Mouse (Mus musculus): ENCODE measurements at regions not wholly inside any gene's neighbourhood (a gene's known extent, or its start where the extent isn't known, plus 50 kb on each side); places are given as distances from the start of the nearest gene placed in this dataset.

DNA sequence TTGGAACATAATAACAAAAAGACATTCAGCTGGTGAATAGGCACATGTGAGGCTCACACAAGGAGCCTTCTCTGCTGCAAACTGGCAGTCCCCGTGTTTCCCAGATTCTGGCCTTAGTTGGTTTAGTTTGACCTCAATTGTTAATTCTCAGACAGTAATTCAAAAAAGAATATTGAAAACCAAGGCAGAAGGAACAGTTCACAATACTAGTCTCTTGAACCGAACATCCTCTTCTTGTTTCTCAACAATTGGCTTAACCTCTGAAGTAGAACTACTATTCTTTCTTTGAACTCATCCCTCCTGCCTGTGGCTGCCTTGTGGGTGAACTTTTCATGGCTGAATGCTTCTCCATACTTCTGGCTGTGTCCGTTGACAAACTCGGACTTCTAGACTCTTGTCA, 110.4 kb upstream of the Neil3 start:
- Histone ChIP-seq H3K9ac (replicated peaks; ENCODE audit: low read length) (no peak overlapping the region), H3K9me3 (ENCODE audit: low read length) (no peaks in the 10 kb centered on the region), H3K27me3 (ENCODE audit: insufficient read depth, low read length) (no peaks in the 10 kb centered on the region), H3K4me1 (ENCODE audit: insufficient read depth, low read length) (no peaks in the 10 kb centered on the region), H3K36me3 (ENCODE audit: insufficient read depth, low read length) (no peaks in the 10 kb centered on the region), H3K27ac (no peak overlapping the region), H3K4me3 (ENCODE audit: low read length) (no peak overlapping the region), H3K4me2 (ENCODE audit: low read depth, low read length) (no peak overlapping the region)
- no peak for DNase-seq (ENCODE audit: low spot score)
- no peak for TF ChIP-seq CTCF (IDR thresholded peaks at IDR 0.05; ENCODE audit: low read depth)
- WGBS = 14% methylated on average over 4 of the region's 4 CpGs
- no peak for ATAC-seq

DNA sequence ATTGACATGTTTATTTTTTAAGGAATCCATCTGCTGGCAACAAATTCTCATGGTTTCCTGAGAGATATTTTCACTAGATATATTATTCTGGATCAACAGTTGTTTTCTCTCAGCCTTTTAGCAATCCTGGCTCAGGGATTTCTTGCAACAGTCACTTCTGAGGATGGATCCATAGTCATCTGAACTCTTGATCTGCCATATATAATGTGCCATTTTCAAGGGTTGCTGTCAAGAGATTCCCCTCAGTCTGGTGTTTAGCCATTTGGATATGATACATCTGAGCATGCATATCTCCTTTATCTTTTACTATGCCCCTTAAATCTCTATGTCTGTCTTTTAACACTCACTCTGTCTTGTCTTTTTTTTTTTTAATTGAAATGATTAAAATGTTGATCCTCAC, 130.3 kb upstream of the Neil3 start:
- Histone ChIP-seq H3K36me3 (ENCODE audit: insufficient read depth, low read length) (no peaks in the 10 kb centered on the region), H3K27ac (no peak overlapping the region), H3K9me3 (ENCODE audit: low read length) (no peaks in the 10 kb centered on the region), H3K9ac (replicated peaks; ENCODE audit: low read length) (no peak overlapping the region), H3K4me1 (ENCODE audit: insufficient read depth, low read length) (no peaks in the 10 kb centered on the region), H3K27me3 (ENCODE audit: insufficient read depth, low read length) (no peaks in the 10 kb centered on the region), H3K4me2 (ENCODE audit: low read depth, low read length) (no peak overlapping the region), H3K4me3 (ENCODE audit: low read length) (no peak overlapping the region)
- DNase-seq (ENCODE audit: low spot score) (no peak), ATAC-seq (no peak)
- TF ChIP-seq CTCF (IDR thresholded peaks at IDR 0.05; ENCODE audit: low read depth) = no peak

DNA sequence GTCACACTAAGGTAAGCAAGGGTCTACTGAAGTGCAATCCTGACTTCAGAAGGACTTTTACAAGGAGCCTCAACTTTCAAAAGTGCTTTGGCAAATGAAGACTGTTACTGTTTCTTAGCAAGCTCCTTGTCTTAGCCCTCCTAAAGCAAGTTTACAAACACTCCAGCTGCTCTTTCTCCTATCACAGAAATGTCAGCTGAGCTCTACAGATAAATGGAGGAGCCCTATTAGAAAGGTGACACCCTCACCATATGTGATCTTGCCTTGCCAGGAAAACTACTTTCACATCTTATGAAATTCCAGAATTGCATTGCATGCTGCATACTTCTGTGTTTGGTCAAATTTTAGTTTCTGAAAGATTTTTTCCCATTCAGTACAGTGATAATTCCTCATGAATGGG, 136.6 kb upstream of the Neil3 start:
- Histone ChIP-seq H3K4me2 (ENCODE audit: low read depth, low read length) (no peak overlapping the region), H3K4me3 (ENCODE audit: low read length) (no peak overlapping the region), H3K9me3 (ENCODE audit: low read length) (no peaks in the 10 kb centered on the region), H3K36me3 (ENCODE audit: insufficient read depth, low read length) (no peaks in the 10 kb centered on the region), H3K4me1 (ENCODE audit: insufficient read depth, low read length) (no peaks in the 10 kb centered on the region), H3K9ac (replicated peaks; ENCODE audit: low read length) (no peak overlapping the region), H3K27ac (no peak overlapping the region), H3K27me3 (ENCODE audit: insufficient read depth, low read length) (no peaks in the 10 kb centered on the region)
- ATAC-seq (no peak), DNase-seq (ENCODE audit: low spot score) (no peak)
- TF ChIP-seq CTCF (IDR thresholded peaks at IDR 0.05; ENCODE audit: low read depth) = no peak

DNA sequence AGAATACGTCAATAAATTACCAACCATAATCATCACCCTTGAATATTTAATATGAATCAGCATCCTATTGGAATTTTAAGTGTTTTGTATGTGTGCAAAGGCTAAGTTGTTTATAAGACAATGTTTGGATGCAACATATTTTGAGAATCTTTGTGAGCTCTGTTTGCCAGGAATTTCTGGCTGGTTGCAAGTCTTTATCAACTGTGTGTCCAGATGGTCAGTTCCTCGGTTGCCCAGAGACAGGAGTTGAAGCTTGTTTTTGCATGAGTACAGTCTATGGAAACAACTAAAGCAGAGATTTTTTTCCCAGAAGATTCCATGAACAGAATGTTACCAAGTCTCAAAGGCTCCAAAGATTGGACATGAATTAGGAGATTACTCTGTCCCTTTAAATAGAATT, 142.0 kb upstream of the Neil3 start:
- Histone ChIP-seq H3K4me1 (ENCODE audit: insufficient read depth, low read length) (no peaks in the 10 kb centered on the region), H3K4me2 (ENCODE audit: low read depth, low read length) (no peak overlapping the region), H3K36me3 (ENCODE audit: insufficient read depth, low read length) (no peaks in the 10 kb centered on the region), H3K9me3 (ENCODE audit: low read length) (no peaks in the 10 kb centered on the region), H3K27me3 (ENCODE audit: insufficient read depth, low read length) (no peaks in the 10 kb centered on the region), H3K4me3 (ENCODE audit: low read length) (no peak overlapping the region), H3K27ac (no peak overlapping the region), H3K9ac (replicated peaks; ENCODE audit: low read length) (no peak overlapping the region)
- DNase-seq (ENCODE audit: low spot score) (peak; percentile 44), ATAC-seq (no peak)
- no peak for TF ChIP-seq CTCF (IDR thresholded peaks at IDR 0.05; ENCODE audit: low read depth)
- 69% methylated on average over 2 of the region's 2 CpGs for WGBS

DNA sequence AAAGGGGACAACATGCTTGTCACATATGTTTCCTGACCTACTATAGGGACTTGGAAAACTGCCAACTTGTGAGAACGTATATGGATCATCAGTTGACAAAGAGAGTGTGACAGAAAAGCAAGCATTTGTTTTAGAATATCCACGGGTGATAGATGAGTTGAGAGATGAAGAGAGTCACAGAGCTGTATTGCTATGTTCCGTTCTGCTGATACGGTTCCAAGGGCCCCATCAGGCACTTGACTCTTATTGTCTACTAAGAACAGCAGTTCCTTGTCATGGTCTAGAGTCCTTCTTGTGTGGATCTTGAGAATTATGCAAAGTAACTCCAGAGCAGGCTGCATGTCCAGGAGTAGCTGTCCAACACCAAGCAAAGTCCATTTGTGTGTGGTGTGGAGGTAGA, 143.0 kb upstream of the Neil3 start:
- Histone ChIP-seq H3K27me3 (ENCODE audit: insufficient read depth, low read length) (no peaks in the 10 kb centered on the region), H3K4me3 (ENCODE audit: low read length) (no peak overlapping the region), H3K27ac (no peak overlapping the region), H3K9ac (replicated peaks; ENCODE audit: low read length) (no peak overlapping the region), H3K9me3 (ENCODE audit: low read length) (no peaks in the 10 kb centered on the region), H3K4me2 (ENCODE audit: low read depth, low read length) (no peak overlapping the region), H3K36me3 (ENCODE audit: insufficient read depth, low read length) (no peaks in the 10 kb centered on the region), H3K4me1 (ENCODE audit: insufficient read depth, low read length) (no peaks in the 10 kb centered on the region)
- DNase-seq (ENCODE audit: low spot score) (peak; percentile 42), ATAC-seq (no peak)
- WGBS = 64% methylated on average over 4 of the region's 4 CpGs
- no peak for TF ChIP-seq CTCF (IDR thresholded peaks at IDR 0.05; ENCODE audit: low read depth)

DNA sequence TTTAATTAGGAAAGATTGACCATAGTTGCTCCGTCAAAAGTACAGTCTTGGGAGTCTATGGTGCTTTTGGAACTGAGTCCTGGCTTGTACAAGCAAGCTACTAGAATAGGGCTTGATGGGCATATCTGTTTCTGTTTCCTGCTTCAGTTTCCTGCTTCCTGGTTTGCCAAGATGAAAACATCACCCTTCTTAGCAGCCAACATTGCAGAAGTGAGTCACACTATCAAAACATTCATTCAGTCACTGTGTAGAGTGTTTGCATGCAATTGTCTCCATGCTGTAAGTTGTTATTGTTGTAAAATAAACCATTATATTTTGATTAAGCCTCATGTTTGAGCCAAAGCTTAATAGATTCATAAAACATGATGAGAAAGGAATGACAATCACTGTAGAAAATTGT, 149.3 kb upstream of the Neil3 start:
- Histone ChIP-seq H3K36me3 (ENCODE audit: insufficient read depth, low read length) (no peaks in the 10 kb centered on the region), H3K4me2 (ENCODE audit: low read depth, low read length) (no peak overlapping the region), H3K27me3 (ENCODE audit: insufficient read depth, low read length) (no peaks in the 10 kb centered on the region), H3K4me3 (ENCODE audit: low read length) (no peak overlapping the region), H3K27ac (no peak overlapping the region), H3K4me1 (ENCODE audit: insufficient read depth, low read length) (no peaks in the 10 kb centered on the region), H3K9ac (replicated peaks; ENCODE audit: low read length) (no peak overlapping the region), H3K9me3 (ENCODE audit: low read length) (no peaks in the 10 kb centered on the region)
- no peak for DNase-seq (ENCODE audit: low spot score)
- TF ChIP-seq CTCF (IDR thresholded peaks at IDR 0.05; ENCODE audit: low read depth) = no peak
- 89% methylated on average over 1 of the region's 1 CpGs for WGBS
- ATAC-seq = no peak

DNA sequence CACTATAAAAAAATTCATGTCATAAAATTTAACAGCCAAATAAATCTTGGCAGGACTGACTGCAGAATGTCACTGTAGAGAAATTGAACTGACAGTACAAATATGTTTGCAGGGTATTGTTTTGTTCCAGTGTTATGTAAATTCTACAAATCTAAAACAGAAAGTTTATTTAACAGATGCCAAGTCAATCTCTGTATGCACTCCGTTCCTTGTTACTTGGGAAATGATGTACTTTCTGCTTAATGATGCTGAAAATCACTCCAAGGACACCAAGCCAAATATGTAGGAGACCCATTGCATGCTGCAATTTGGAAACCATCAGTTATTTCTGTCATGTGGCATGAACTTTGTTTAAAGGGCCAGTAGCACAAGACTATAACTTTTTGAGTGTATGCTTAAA, 182.3 kb upstream of the Neil3 start:
- 21% methylated on average over 1 of the region's 1 CpGs for WGBS
- peak; percentile 51 for ATAC-seq
- no peak overlapping the region for H3K27ac ChIP-seq

More for the DNA sequence above, 182.3 kb upstream of the Neil3 start:
- no peak for TF ChIP-seq CTCF (IDR thresholded peaks at IDR 0.05; ENCODE audit: low read depth)
- Histone ChIP-seq H3K36me3 (ENCODE audit: insufficient read depth, low read length) (no peaks in the 10 kb centered on the region), H3K9me3 (ENCODE audit: low read length) (no peaks in the 10 kb centered on the region), H3K4me3 (ENCODE audit: low read length) (no peak overlapping the region), H3K9ac (replicated peaks; ENCODE audit: low read length) (no peak overlapping the region), H3K27me3 (ENCODE audit: insufficient read depth, low read length) (no peaks in the 10 kb centered on the region), H3K4me1 (ENCODE audit: insufficient read depth, low read length) (no peaks in the 10 kb centered on the region), H3K4me2 (ENCODE audit: low read depth, low read length) (no peak overlapping the region)
- peak; percentile 57 for DNase-seq (ENCODE audit: low spot score)
